Mouse (Mus musculus) erythroblast, embryonic 14.5 days (primary cell): ENCODE measurements around the gene Sorbs2.

Experiments
- GATA1 ChIP-seq: IDR thresholded peaks from 2 replicates; pipeline ENCODE4 v1.6.1; 2012; ENCODE audit warnings: low read length, inconsistent platforms, mixed read lengths
- TAL1 ChIP-seq: IDR thresholded peaks from 3 replicates; pipeline ENCODE4 v1.6.1; 2012; ENCODE audit warnings: low read length, inconsistent platforms, mixed read lengths

DNA sequence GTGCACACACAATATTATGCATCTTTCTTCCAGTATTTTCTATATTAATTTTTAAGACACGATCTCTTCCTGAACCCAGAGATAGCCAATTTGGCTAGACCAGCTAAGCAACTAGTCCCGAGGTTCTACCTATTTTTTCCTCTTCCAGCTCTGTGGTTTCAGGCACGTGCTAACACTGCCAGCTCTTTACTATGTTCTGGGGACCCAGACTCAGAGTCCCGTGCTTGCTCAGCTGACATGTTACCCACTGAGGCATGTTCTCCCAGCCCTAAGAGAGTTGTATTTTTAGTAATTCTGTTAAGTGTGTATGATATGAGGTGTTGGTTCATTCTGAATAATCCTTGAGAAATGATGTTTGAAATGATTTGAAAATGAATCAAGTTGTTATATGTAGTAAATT lies 62.5 kb downstream of the Sorbs2 start:
- TF ChIP-seq TAL1 (no peak), GATA1 (no peak)
